Mouse (Mus musculus): ENCODE data around the gene Phldb2. TPM values are rescaled to one million over a fixed set of nuclear protein-coding genes. Genes with fewer than 3 reads are reported as not detected.
A peak's percentile ranks its signal among the peaks of the same experiment; 100 is the strongest.

Gene Phldb2
- polyA plus RNA-seq, 1 experiment from 2014 or later = 9.5 TPM

DNA sequence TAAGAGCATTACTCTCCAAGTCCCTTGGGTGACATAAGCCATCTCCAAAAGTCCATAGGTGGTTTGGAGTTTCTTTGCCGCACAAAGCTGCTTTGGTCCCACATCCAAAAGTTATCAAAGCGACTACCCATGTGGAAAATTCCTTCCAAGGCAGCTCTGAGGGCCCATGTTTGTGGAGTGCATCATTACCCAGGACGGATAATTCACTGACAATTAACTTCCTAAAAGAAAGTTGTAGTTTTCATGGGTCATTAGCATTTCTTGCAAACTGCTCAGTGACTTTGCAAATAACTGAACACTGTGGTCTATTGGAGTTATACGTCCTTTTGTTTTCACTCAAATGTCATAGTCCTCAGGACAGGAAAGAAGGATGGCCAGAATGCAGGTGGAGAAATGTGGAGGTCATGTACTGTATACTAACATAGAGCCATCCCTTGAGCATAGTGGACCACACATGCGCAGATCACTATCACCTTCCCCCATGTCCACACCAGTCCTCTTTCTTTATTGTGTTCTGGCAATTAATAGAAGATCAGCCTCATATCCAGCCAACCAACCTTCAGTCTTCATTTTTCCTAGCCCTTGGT is 96.0 kb downstream of the Phldb2 start:
- Histone ChIP-seq H3K9me3 (ENCODE audit: control insufficient read depth) (no peaks in the 10 kb centered on the region), H3K27me3 (replicated peaks; ENCODE audit: control insufficient read depth, insufficient read depth, low read length) (no peaks in the 10 kb centered on the region), H3K36me3 (ENCODE audit: control insufficient read depth, insufficient read depth) (no peaks in the 10 kb centered on the region), H3K4me3 (ENCODE audit: low read depth, low read length) (no peak overlapping the region), H3K27ac (ENCODE audit: low read depth, low read length) (no peak overlapping the region), H3K9ac (ENCODE audit: low read depth, low read length) (no peak overlapping the region), H3K4me1 (replicated peaks; ENCODE audit: control insufficient read depth, insufficient read depth, low read length) (no peaks in the 10 kb centered on the region), H3K4me2 (replicated peaks; ENCODE audit: low read depth) (no peak overlapping the region)
- WGBS = 94% methylated on average over 5 of the region's 5 CpGs
- ATAC-seq = no peak
- TF ChIP-seq CTCF (IDR thresholded peaks at IDR 0.05; ENCODE audit: low read depth) = no peak

DNA sequence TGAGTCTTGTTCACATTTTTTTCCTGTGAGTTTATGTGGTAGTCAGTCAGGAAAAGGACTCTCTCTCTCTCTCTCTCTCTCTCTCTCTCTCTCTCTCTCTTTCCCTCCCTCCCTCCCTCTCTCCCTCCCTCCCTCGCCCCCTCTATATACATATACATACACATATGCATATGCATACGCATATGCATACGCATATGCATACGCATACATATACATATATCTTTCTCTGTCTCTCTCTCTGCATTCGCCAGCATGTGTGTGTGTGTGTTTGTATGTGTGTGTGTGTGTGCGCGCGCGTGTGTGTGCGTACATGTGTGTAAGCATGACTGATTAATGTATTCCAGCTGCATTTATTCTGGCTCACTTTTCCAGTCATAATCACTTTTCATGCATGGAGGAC is 98.9 kb downstream of the Phldb2 start:
- ATAC-seq = no peak
- 94% methylated on average over 10 of the region's 10 CpGs for WGBS
- Histone ChIP-seq H3K9me3 (ENCODE audit: control insufficient read depth) (no peaks in the 10 kb centered on the region), H3K4me2 (replicated peaks; ENCODE audit: low read depth) (no peak overlapping the region), H3K9ac (ENCODE audit: low read depth, low read length) (no peak overlapping the region), H3K4me3 (ENCODE audit: low read depth, low read length) (no peak overlapping the region), H3K36me3 (ENCODE audit: control insufficient read depth, insufficient read depth) (no peaks in the 10 kb centered on the region), H3K27me3 (replicated peaks; ENCODE audit: control insufficient read depth, insufficient read depth, low read length) (no peaks in the 10 kb centered on the region), H3K4me1 (replicated peaks; ENCODE audit: control insufficient read depth, insufficient read depth, low read length) (no peaks in the 10 kb centered on the region), H3K27ac (ENCODE audit: low read depth, low read length) (no peak overlapping the region)
- TF ChIP-seq CTCF (IDR thresholded peaks at IDR 0.05; ENCODE audit: low read depth) = no peak

DNA sequence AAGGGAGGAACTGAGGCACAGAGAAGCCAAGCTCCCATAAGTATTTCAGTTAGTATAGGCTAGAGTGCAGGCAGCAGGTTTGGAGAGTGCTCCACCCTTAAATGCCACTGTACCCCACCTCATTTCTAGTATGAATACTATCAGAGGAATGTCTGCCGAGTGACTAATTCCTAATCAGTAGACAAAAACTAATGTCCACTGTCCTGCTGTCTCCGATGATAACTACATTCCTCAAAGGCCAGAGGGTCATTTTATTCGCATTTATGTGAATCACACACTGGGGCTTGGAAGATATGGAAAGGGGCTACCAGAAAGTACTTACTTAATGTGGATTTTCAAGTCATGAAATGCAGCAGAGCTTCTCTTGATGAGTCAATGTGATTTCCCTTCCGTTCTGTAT is 104.4 kb downstream of the Phldb2 start:
- Histone ChIP-seq H3K4me1 (replicated peaks; ENCODE audit: control insufficient read depth, insufficient read depth, low read length) (no peaks in the 10 kb centered on the region), H3K4me3 (ENCODE audit: low read depth, low read length) (no peak overlapping the region), H3K27me3 (replicated peaks; ENCODE audit: control insufficient read depth, insufficient read depth, low read length) (no peaks in the 10 kb centered on the region), H3K4me2 (replicated peaks; ENCODE audit: low read depth) (no peak overlapping the region), H3K9me3 (ENCODE audit: control insufficient read depth) (no peaks in the 10 kb centered on the region), H3K36me3 (ENCODE audit: control insufficient read depth, insufficient read depth) (no peaks in the 10 kb centered on the region), H3K27ac (ENCODE audit: low read depth, low read length) (no peak overlapping the region), H3K9ac (ENCODE audit: low read depth, low read length) (no peak overlapping the region)
- no peak for TF ChIP-seq CTCF (IDR thresholded peaks at IDR 0.05; ENCODE audit: low read depth)
- 70% methylated on average over 4 of the region's 4 CpGs for WGBS
- ATAC-seq = no peak

DNA sequence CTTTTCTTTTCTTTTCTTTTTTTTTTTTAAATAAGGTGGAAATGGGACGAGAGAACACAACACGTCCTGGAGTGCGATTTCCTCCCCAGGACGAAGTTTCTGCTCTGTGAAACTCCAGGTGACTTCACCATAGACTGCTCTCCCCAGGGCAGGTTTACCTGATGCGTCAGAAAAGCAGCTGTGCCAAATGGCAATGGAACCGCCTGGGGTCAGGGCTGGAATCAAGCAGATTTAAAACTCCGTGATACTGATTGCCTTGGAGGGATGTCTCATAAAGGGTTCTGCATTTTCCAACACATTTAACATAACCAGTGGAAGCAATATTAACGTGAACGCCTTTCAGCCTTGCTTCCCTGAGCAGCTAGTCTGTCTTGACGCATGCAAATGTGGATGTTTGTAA is 108.5 kb downstream of the Phldb2 start:
- H3K4me1 ChIP-seq (replicated peaks; ENCODE audit: control insufficient read depth, insufficient read depth, low read length) = no peaks in the 10 kb centered on the region
- 26% methylated on average over 10 of the region's 10 CpGs for WGBS
- no peak overlapping the region for H3K27ac ChIP-seq (ENCODE audit: low read depth, low read length)
- TF ChIP-seq CTCF (IDR thresholded peaks at IDR 0.05; ENCODE audit: low read depth) = no peak
- H3K4me2 ChIP-seq (replicated peaks; ENCODE audit: low read depth) = peak overlapping the region; percentile 75
- no peaks in the 10 kb centered on the region for H3K36me3 ChIP-seq (ENCODE audit: control insufficient read depth, insufficient read depth)
- ATAC-seq = no peak
- no peaks in the 10 kb centered on the region for H3K27me3 ChIP-seq (replicated peaks; ENCODE audit: control insufficient read depth, insufficient read depth, low read length)
- peak overlapping the region; percentile 58 for H3K9ac ChIP-seq (ENCODE audit: low read depth, low read length)
- H3K4me3 ChIP-seq (ENCODE audit: low read depth, low read length) = peak overlapping the region; percentile 74
- no peaks in the 10 kb centered on the region for H3K9me3 ChIP-seq (ENCODE audit: control insufficient read depth)

DNA sequence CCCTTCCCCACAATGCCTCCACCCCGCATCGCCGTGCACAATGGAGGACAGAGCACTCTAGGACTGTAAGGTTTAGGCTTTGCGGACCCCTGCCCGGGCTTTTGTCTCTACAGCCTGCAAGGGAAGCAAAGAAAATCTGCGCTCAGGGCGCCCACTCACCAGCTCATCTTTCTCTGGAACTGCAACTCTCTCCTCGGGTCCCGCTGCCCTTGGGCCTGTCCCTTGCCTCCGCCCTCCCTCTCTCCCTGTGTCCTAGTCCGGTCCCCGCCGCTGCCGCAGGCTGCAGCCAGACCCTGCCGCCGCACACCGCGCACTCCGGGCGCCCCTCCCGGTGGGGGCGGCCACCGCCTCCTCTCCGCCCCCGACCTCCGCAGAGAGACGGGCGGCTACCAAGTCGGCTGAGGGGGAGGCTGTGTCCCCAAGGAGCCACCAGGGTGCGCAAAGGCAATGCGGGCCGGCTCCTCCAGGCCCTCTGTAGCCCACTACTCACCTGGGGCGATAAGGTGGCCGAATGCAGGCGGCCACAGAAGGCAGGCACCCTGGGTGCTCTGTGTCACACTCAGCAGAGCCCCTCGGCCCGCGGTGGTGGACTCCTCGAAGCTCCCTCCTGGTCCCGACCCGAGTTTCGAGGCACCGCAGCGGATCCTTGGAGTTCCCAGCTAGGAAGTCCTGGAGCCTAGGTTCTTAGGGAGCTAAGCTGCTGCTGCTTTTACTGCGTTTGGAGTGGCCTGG is 109.2 kb downstream of the Phldb2 start:
- WGBS = under 1% methylated on average over 45 of the region's 45 CpGs
- Histone ChIP-seq H3K36me3 (ENCODE audit: control insufficient read depth, insufficient read depth) (no peaks in the 10 kb centered on the region), H3K4me2 (replicated peaks; ENCODE audit: low read depth) (peak overlapping the region; percentile 75), H3K27me3 (replicated peaks; ENCODE audit: control insufficient read depth, insufficient read depth, low read length) (no peaks in the 10 kb centered on the region), H3K27ac (ENCODE audit: low read depth, low read length) (peak overlapping the region; percentile 76), H3K9me3 (ENCODE audit: control insufficient read depth) (no peaks in the 10 kb centered on the region), H3K4me3 (ENCODE audit: low read depth, low read length) (peak overlapping the region; percentile 74), H3K4me1 (replicated peaks; ENCODE audit: control insufficient read depth, insufficient read depth, low read length) (no peaks in the 10 kb centered on the region), H3K9ac (ENCODE audit: low read depth, low read length) (peak overlapping the region; percentile 58)
- peak; percentile 81 for TF ChIP-seq CTCF (IDR thresholded peaks at IDR 0.05; ENCODE audit: low read depth)
- peak; percentile 90 for ATAC-seq

DNA sequence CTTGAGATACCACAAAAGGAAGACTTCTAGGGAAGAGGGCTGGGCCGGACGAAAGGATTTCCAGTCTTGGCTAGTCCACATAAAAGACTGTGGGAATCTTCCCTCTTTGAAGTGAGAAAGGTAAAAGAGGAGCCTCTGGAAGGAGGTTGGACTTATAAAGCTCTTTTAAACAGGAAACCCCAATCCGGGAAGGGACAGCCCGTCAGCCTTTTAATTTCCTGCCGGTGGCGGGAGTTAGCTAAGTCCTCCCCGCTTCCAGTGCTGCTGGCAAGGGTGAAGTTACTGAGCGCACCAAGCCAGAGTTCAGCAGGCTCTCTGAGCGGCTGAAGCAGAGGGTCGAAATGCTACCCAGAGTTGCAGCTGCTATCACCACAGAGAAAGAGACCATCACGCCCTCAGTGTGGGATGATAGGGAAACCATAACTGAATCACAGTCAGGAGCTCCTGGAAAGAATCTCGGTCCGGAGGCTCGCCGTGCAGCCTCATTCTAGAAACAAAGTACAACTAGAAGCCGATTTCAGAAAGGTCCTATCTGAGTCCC is 110.0 kb downstream of the Phldb2 start:
- TF ChIP-seq CTCF (IDR thresholded peaks at IDR 0.05; ENCODE audit: low read depth) = no peak
- H3K36me3 ChIP-seq (ENCODE audit: control insufficient read depth, insufficient read depth) = no peaks in the 10 kb centered on the region
- peak overlapping the region; percentile 75 for H3K4me2 ChIP-seq (replicated peaks; ENCODE audit: low read depth)
- H3K9me3 ChIP-seq (ENCODE audit: control insufficient read depth) = no peaks in the 10 kb centered on the region
- H3K27me3 ChIP-seq (replicated peaks; ENCODE audit: control insufficient read depth, insufficient read depth, low read length) = no peaks in the 10 kb centered on the region
- ATAC-seq = 0 out of 2 replicates have a peak, but pooled peaks have one; percentile 9
- H3K4me1 ChIP-seq (replicated peaks; ENCODE audit: control insufficient read depth, insufficient read depth, low read length) = no peaks in the 10 kb centered on the region
- under 1% methylated on average over 16 of the region's 16 CpGs for WGBS
- peak overlapping the region; percentile 74 for H3K4me3 ChIP-seq (ENCODE audit: low read depth, low read length)
- peak overlapping the region; percentile 58 for H3K9ac ChIP-seq (ENCODE audit: low read depth, low read length)
- H3K27ac ChIP-seq (ENCODE audit: low read depth, low read length) = peak overlapping the region; percentile 76

Measured in intestine, postnatal 0 days (tissue).